Mouse (Mus musculus) liver, embryonic 13.5 days (tissue): Measurements from ENCODE around the gene Lpar3. TPM values are rescaled to one million over a fixed set of nuclear protein-coding genes. Genes with fewer than 3 reads are reported as not detected.

Experiments used
- ATAC-seq: fragments of 200-750 bp; cut with Nextera tagmentation; 2 replicates; pipeline ENCODE4 v1.8.0; 2017; ENCODE audit warnings: low read depth, mild to moderate bottlenecking, moderate number of reproducible peaks, moderate library complexity
- DNase-seq: peaks from one replicate; pipeline ENCODE4 v3.0.0; 2022
- H3K27ac ChIP-seq: fragments of 300-500 bp; sonication (generic); 2 replicates; pipeline ENCODE4 v1.5.1; 2015; ENCODE audit warnings: moderate library complexity, mild to moderate bottlenecking, inconsistent platforms
- H3K27me3 ChIP-seq: fragments of 300-500 bp; sonication (generic); 2 replicates; pipeline ENCODE4 v1.6.1; 2015; ENCODE audit warnings: mild to moderate bottlenecking, inconsistent platforms
- H3K36me3 ChIP-seq: fragments of 300-500 bp; sonication (generic); 2 replicates; pipeline ENCODE4 v1.6.1; 2015; ENCODE audit warnings: mild to moderate bottlenecking, inconsistent platforms
- H3K4me1 ChIP-seq: fragments of 300-500 bp; sonication (generic); replicated peaks from 2 replicates; pipeline ENCODE4 v1.6.1; 2015; ENCODE audit warnings: inconsistent platforms
- H3K4me2 ChIP-seq: fragments of 300-500 bp; sonication (generic); 2 replicates; pipeline ENCODE4 v1.6.1; 2015; ENCODE audit warnings: inconsistent platforms, mild to moderate bottlenecking, moderate library complexity
- H3K4me3 ChIP-seq: fragments of 300-500 bp; sonication (generic); replicated peaks from 2 replicates; pipeline ENCODE4 v1.5.1; 2015; ENCODE audit warnings: mild to moderate bottlenecking, inconsistent platforms
- H3K9ac ChIP-seq: fragments of 300-500 bp; sonication (generic); 2 replicates; pipeline ENCODE4 v1.6.1; 2015; ENCODE audit warnings: mild to moderate bottlenecking, inconsistent platforms
- H3K9me3 ChIP-seq: fragments of 300-500 bp; sonication (generic); replicated peaks from 2 replicates; pipeline ENCODE4 v1.6.1; 2016; ENCODE audit warnings: inconsistent platforms
- WGBS: fragments of 180-500 bp; shearing (Covaris S2); methylation state at CpG from one replicate; pipeline ENCODE4 v1.1.7; 2015; ENCODE audit not compliant: insufficient replicate concordance; 5-methylcytosine and 5-hydroxymethylcytosine counted together
- polyA plus RNA-seq: library from polyadenylated mRNA; unstranded; fragments of >200 nt; fragmentation: Nextera tagmentation; extraction: Ambion mirVana; gene quantifications from 2 replicates; pipeline ENCODE4 v1.2.1, GENCODE M21; 2015

Lpar3 gene
- polyA plus RNA-seq, 1 experiment from 2014 or later = 0.06 TPM

DNA sequence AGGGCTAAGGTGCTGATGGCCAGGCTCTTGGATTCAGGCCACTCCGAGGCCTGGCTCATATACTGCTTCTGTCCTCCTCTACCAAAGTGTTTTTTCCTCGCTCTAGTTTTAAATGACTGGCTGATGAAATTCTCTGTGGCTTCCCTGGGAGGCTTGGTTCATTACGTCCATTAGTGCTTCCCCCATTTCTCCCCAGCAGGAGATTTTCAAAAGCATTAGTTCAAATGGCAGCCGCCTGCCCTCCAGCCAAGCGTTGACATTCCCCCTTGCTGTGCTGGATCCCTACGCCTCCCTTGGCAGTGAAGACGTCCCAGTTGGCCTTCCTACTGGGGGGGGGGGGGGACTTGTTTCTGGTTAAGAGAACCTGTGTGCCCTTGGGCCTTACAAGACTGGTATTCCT is 113.3 kb downstream of the Lpar3 start:
- ATAC-seq (no peak), DNase-seq (no peak)
- WGBS = 79% methylated on average over 7 of the region's 7 CpGs
- Histone ChIP-seq H3K4me2 (no peak overlapping the region), H3K36me3 (no peaks in the 10 kb centered on the region), H3K9me3 (no peaks in the 10 kb centered on the region), H3K4me1 (peaks cover 19% of the 10 kb centered on the region), H3K27me3 (no peaks in the 10 kb centered on the region), H3K9ac (no peak overlapping the region), H3K27ac (no peak overlapping the region), H3K4me3 (no peak overlapping the region)

Other genes starting within 250 kb of the Lpar3 start
- 0.35 and 0.63 TPM in 2 replicates for gene Syde2, start 233.1 kb upstream of the Lpar3 start, polyA plus RNA-seq
- gene Wdr63, start 112.8 kb upstream of the Lpar3 start, polyA plus RNA-seq = 0.15 and 0.35 TPM in 2 replicates
- gene Mcoln3, start 103.5 kb upstream of the Lpar3 start, polyA plus RNA-seq = 0.13 and 0.19 TPM in 2 replicates
- 6.7 and 7.5 TPM in 2 replicates for gene Mcoln2, start 71.1 kb upstream of the Lpar3 start, polyA plus RNA-seq
- 105 and 130 TPM in 2 replicates for gene Ssx2ip, start 183.7 kb downstream of the Lpar3 start, polyA plus RNA-seq
- 4.8 and 4.9 TPM in 2 replicates for gene Ctbs, start 228.8 kb downstream of the Lpar3 start, polyA plus RNA-seq